Mouse (Mus musculus): Measurements from ENCODE around the gene Clca3b.
"Not testable (repeated sequence)": the region's sequence is repeated elsewhere in the genome, so short reads cannot be mapped to it uniquely, and the experiment has no call there.

Clca3b gene

DNA sequence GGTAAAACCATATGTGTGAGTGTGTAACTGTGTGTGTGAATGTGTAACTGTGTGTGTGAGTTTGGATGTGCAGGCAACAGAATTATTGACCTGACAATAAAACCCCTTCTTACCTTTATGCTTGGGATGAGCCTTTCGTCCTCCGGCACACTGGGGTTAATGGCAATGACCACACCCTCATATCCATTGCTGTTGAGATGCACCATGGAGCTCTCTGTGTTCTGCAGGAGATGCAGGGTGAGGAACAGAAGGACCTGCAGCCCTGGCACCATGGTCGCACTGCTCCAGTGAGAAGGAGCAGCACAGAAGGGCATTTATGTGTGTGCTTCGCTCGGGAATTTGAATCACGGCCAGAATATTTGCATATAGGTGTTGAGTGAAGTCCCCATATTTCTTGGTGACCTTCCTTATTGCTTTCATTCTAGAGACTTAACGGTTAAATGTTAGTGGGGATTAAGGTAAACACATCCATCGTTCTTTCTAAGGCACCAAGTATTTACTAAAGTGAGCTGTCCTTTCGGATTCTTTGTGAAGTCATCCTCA is at the start of gene Clca3b:
Clca3b (minus strand) TSS at position 344 of the 543 bp plus-strand sequence.
- DNase-seq (ENCODE audit: low spot score), result not testable (repeated sequence)

GRCm38 (mm10) chr3:144897042-144897678 is 48.0 kb upstream of the Clca3b start:
- DNase-seq (ENCODE audit: low spot score), result no peak

DNA sequence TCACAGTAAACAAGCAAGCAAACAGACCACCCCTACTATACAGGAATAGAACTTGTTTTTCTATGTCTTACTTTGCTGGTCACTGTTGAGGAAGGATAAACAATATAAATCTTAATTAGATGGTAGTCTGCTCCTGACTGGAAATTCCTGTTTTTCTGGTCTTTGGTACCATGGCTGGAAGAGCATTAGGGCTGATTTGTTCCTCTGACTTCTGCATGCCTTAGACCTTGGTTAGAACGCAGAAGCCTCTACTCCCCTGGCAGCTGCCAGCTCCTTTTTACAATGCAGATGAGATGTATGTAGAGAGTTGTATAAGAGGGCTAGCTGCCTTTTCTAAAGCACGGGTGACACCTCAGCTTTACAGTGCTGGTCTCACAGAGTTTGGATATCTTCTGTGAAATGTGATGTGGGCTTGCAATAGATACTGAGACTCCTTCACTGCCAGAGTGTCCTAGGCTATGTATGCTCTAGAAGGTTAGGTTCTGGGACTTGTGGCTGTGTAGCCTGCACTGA is 41.1 kb upstream of the Clca3b start:
- DNase-seq (ENCODE audit: low spot score), result no peak

- no peak for DNase-seq (ENCODE audit: low spot score)
Observed at GRCm38 (mm10) chr3:144886957-144887356, 37.8 kb upstream of the Clca3b start.

GRCm38 (mm10) chr3:144872012-144872411 is 22.9 kb upstream of the Clca3b start:
- not testable (repeated sequence) for DNase-seq (ENCODE audit: low spot score)

DNA sequence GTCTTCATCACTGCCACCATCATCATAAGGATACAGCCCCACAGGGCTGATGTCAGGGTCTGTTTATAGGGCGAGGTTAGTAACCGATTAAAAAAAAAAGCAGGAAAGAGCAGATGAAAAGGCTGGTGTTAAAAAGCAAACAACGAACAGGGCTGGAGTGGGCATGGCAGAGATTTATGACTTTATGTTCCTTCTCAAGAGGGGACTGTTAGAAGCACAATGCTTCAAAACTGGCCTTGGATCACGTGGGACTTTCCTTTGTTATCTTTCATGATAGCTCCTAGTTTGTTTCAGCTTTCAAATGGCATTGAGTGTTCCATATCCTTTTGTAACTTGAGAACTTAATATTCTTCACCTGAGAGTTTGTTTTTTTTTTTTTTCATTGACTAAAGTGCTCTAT is 427 bp upstream of the Clca3b start:
- no peak for DNase-seq (ENCODE audit: low spot score)

- DNase-seq (ENCODE audit: low spot score), result no peak
Observed at GRCm38 (mm10) chr3:144827257-144827656, 21.9 kb downstream of the Clca3b start.

DNA sequence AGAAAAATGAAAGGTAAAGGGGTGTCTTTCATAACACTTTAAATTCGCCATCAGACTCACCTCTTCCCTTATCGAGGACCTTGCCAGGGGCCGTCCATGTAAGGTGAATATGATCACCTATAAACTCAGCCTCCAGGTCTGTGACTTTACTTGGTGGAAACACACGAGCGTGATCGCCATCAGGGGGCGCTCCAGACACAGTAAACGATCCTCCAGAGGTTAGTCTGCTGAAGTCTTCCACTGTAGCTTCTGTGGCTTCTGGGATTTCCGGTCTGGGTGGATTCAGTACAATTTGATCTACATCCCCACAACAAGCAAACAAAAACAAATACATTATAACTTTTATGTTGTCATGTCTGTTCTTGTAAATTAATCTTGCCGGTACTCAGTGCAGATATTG is 24.0 kb downstream of the Clca3b start:
- DNase-seq (ENCODE audit: low spot score), result peak; percentile 54

- DNase-seq (ENCODE audit: low spot score), result no peak
Observed at GRCm38 (mm10) chr3:144823331-144823730, 25.8 kb downstream of the Clca3b start.

- DNase-seq (ENCODE audit: low spot score), result no peak
Observed at GRCm38 (mm10) chr3:144820632-144821031, 28.5 kb downstream of the Clca3b start.

- not testable (repeated sequence) for DNase-seq (ENCODE audit: low spot score)
Observed at GRCm38 (mm10) chr3:144819219-144819618, 29.9 kb downstream of the Clca3b start, which contains the start of gene Clca3a2. TSS of gene Clca3a2 (minus strand) at chr3:144819494.

GRCm38 (mm10) chr3:144813336-144813735 is 35.8 kb downstream of the Clca3b start:
- not testable (repeated sequence) for DNase-seq (ENCODE audit: low spot score)

DNA sequence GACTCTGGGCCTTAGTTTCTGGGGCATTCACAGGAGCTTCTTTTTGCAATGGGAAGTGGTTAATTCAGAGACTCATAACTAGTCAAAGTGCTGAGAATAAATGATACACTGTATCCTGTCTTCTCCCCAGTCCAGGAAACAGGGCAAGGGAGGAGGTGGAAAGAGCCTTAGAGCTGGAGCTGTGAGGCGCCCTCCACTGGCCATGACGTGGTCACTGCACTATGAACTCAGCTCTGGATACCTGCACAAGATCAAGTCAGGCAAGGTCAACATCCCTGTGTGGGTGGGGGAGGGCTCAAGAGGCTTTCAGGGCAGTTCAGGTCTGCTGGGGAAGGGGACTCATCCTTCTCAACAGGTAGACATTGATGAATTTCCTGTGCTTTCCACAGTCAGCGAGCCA is 37.3 kb downstream of the Clca3b start:
- DNase-seq (ENCODE audit: low spot score), result no peak

DNA sequence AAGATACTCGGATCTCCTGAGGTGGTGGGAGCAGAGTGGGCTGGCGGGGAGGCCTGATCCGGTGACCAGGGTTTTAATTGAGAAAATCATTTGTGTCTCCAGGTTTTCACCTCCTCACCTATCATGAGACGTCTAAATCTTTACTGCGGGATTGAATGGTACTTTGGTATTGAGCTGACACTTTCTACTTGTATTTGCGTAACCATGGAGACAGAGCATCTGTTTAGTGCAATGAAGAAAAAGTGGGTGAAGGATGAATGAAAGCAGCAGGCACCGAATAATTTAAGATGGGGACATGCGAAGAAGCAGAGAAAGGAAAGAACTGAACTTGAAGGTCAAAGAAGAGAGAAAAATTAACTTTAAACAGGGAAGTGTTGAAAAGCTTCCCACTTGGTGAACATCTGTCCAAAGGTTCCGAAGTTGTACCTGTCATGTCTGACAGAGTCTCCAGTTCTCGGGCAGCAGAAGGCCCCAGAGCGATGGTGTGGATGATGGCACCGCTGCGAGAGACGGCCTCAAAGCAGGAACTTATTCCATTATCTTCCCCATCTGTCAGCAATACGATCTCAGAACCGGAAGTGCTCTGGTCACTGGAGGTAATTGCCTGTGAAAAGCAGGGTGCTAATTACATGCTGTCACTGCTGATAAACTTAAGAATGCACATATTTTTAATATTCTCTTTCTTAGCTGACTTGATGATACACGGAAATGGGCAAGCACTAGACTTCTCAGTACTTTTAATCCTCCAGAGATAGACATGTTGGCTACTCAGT is 40.8 kb downstream of the Clca3b start:
- not testable (repeated sequence) for DNase-seq (ENCODE audit: low spot score)

GRCm38 (mm10) chr3:144806626-144807025 is 42.5 kb downstream of the Clca3b start:
- not testable (repeated sequence) for DNase-seq (ENCODE audit: low spot score)

- DNase-seq (ENCODE audit: low spot score), result no peak
Observed at GRCm38 (mm10) chr3:144801861-144802260, 47.3 kb downstream of the Clca3b start.

GRCm38 (mm10) chr3:144785181-144786148 is 63.7 kb downstream of the Clca3b start:
- DNase-seq (ENCODE audit: low spot score), result no peak

All from lung, postnatal 25 days (tissue).